Mouse (Mus musculus) kidney, embryonic 16.5 days (tissue): ENCODE results near the gene Ssbp3. TPM values are rescaled to one million over a fixed set of nuclear protein-coding genes. Genes with fewer than 3 reads are reported as not detected.

Experiments
- ATAC-seq: fragments of 200-750 bp; cut with Nextera tagmentation; 2 replicates; pipeline ENCODE4 v1.8.0; 2017; ENCODE audit warnings: moderate TSS enrichment; ENCODE audit not compliant: low FRiP score, low TSS enrichment
- H3K27ac ChIP-seq: fragments of 300-500 bp; sonication (generic); 2 replicates; pipeline ENCODE4 v1.5.1; 2014; ENCODE audit warnings: low read length
- H3K27me3 ChIP-seq: fragments of 300-500 bp; sonication (generic); 2 replicates; pipeline ENCODE4 v1.6.1; 2014; ENCODE audit warnings: low read length, control low read depth, mixed read lengths; ENCODE audit not compliant: insufficient read depth
- H3K36me3 ChIP-seq: fragments of 300-500 bp; sonication (generic); 2 replicates; pipeline ENCODE4 v1.6.1; 2014; ENCODE audit warnings: low read length, control low read depth, mixed read lengths; ENCODE audit not compliant: insufficient read depth
- H3K4me1 ChIP-seq: fragments of 300-500 bp; sonication (generic); 2 replicates; pipeline ENCODE4 v1.6.1; 2014; ENCODE audit warnings: low read length, control low read depth, mixed read lengths; ENCODE audit not compliant: insufficient read depth
- H3K4me2 ChIP-seq: fragments of 300-500 bp; sonication (generic); replicated peaks from 2 replicates; pipeline ENCODE4 v1.6.1; 2014; ENCODE audit warnings: low read depth, low read length
- H3K4me3 ChIP-seq: fragments of 300-500 bp; sonication (generic); 2 replicates; pipeline ENCODE4 v1.5.1; 2014; ENCODE audit warnings: mild to moderate bottlenecking, low read length
- H3K9ac ChIP-seq: fragments of 300-500 bp; sonication (generic); replicated peaks from 2 replicates; pipeline ENCODE4 v1.6.1; 2014; ENCODE audit warnings: low read length
- H3K9me3 ChIP-seq: fragments of 300-500 bp; sonication (generic); 2 replicates; pipeline ENCODE4 v1.6.1; 2016; ENCODE audit warnings: low read length, control low read depth
- WGBS: fragments of 180-500 bp; shearing (Covaris S2); extraction: QIAGEN DNeasy Blood & Tissue Kit; methylation state at CpG from one replicate; pipeline ENCODE4 v1.1.7; 2014; 5-methylcytosine and 5-hydroxymethylcytosine counted together
- polyA plus RNA-seq: library from polyadenylated mRNA; unstranded; fragments of >200 nt; fragmentation: Nextera tagmentation; extraction: Ambion mirVana; gene quantifications from 2 replicates; pipeline ENCODE4 v1.2.1, GENCODE M21; 2015

The Ssbp3 gene
- 66.4 and 79.4 TPM in 2 replicates for polyA plus RNA-seq

GRCm38 (mm10) chr4:106910201-106911172 is at the start of gene Ssbp3:
Gene Ssbp3, plus strand, starts transcription at chr4:106910701.
- Histone ChIP-seq H3K27me3 (no peaks in the 10 kb centered on the region), H3K9me3 (no peaks in the 10 kb centered on the region), H3K27ac (peak within 1 kb of the TSS; percentile 98), H3K4me2 (peak within 1 kb of the TSS; percentile 83), H3K36me3 (peaks cover 5% of the 10 kb centered on the region), H3K4me1 (peaks cover 59% of the 10 kb centered on the region), H3K9ac (peak within 1 kb of the TSS; percentile 94), H3K4me3 (peak within 1 kb of the TSS; percentile 86)
- WGBS: 0% methylated on average over 45 of the region's 51 CpGs
- peak; percentile 43 for ATAC-seq

GRCm38 (mm10) chr4:106861871-106862270 is 48.6 kb upstream of the Ssbp3 start:
- H3K9me3 ChIP-seq: no peaks in the 10 kb centered on the region
- WGBS: 49% methylated on average over 8 of the region's 8 CpGs
- H3K4me3 ChIP-seq: no peak overlapping the region
- no peaks in the 10 kb centered on the region for H3K27me3 ChIP-seq
- H3K27ac ChIP-seq: 0 out of 2 replicates have a peak overlapping the region, but pooled peaks have one; percentile 13
- H3K9ac ChIP-seq: no peak overlapping the region
- ATAC-seq: no peak
- no peaks in the 10 kb centered on the region for H3K36me3 ChIP-seq
- H3K4me2 ChIP-seq: no peak overlapping the region
- H3K4me1 ChIP-seq: peaks cover 58% of the 10 kb centered on the region

GRCm38 (mm10) chr4:106862317-106862716 is 48.2 kb upstream of the Ssbp3 start:
- no peak for ATAC-seq
- Histone ChIP-seq H3K4me1 (peaks cover 62% of the 10 kb centered on the region), H3K9me3 (no peaks in the 10 kb centered on the region), H3K4me2 (no peak overlapping the region), H3K27ac (peak overlapping the region; percentile 57), H3K9ac (peak overlapping the region; percentile 52), H3K4me3 (no peak overlapping the region), H3K36me3 (no peaks in the 10 kb centered on the region), H3K27me3 (no peaks in the 10 kb centered on the region)
- 28% methylated on average over 7 of the region's 7 CpGs for WGBS

- Histone ChIP-seq H3K9me3 (no peaks in the 10 kb centered on the region), H3K27ac (peak overlapping the region; percentile 57), H3K27me3 (no peaks in the 10 kb centered on the region), H3K9ac (peak overlapping the region; percentile 52; the same call in 1 of the 2 replicates), H3K4me2 (no peak overlapping the region), H3K36me3 (no peaks in the 10 kb centered on the region), H3K4me3 (no peak overlapping the region), H3K4me1 (peaks cover 62% of the 10 kb centered on the region)
- ATAC-seq: no peak
- 46% methylated on average over 3 of the region's 3 CpGs for WGBS
Observed at GRCm38 (mm10) chr4:106862767-106863370, 47.6 kb upstream of the Ssbp3 start.

GRCm38 (mm10) chr4:106865415-106866110 is 44.9 kb upstream of the Ssbp3 start:
- 7% methylated on average over 19 of the region's 19 CpGs for WGBS
- Histone ChIP-seq H3K27ac (peak overlapping the region; percentile 89), H3K9me3 (no peaks in the 10 kb centered on the region), H3K9ac (peak overlapping the region; percentile 49), H3K4me3 (no peak overlapping the region), H3K4me2 (no peak overlapping the region; the same call in 1 of the 2 replicates), H3K4me1 (peaks cover 53% of the 10 kb centered on the region), H3K27me3 (no peaks in the 10 kb centered on the region), H3K36me3 (no peaks in the 10 kb centered on the region)
- peak; percentile 13; the same call in 1 of the 2 replicates for ATAC-seq

- H3K36me3 ChIP-seq: no peaks in the 10 kb centered on the region
- H3K27me3 ChIP-seq: no peaks in the 10 kb centered on the region
- no peak overlapping the region for H3K4me2 ChIP-seq
- 59% methylated on average over 5 of the region's 5 CpGs for WGBS
- ATAC-seq: no peak
- H3K9me3 ChIP-seq: no peaks in the 10 kb centered on the region
- no peak overlapping the region for H3K9ac ChIP-seq
- no peak overlapping the region for H3K4me3 ChIP-seq
- peaks cover 48% of the 10 kb centered on the region for H3K4me1 ChIP-seq
- H3K27ac ChIP-seq: peak overlapping the region; percentile 70
Observed at GRCm38 (mm10) chr4:106866381-106866780, 44.1 kb upstream of the Ssbp3 start.

GRCm38 (mm10) chr4:106866845-106867244 is 43.7 kb upstream of the Ssbp3 start:
- no peaks in the 10 kb centered on the region for H3K27me3 ChIP-seq
- peak; percentile 82 for ATAC-seq
- H3K4me2 ChIP-seq: no peak overlapping the region
- WGBS: 14% methylated on average over 4 of the region's 7 CpGs
- no peak overlapping the region for H3K9ac ChIP-seq
- peaks cover 43% of the 10 kb centered on the region for H3K4me1 ChIP-seq
- no peaks in the 10 kb centered on the region for H3K36me3 ChIP-seq
- no peak overlapping the region for H3K4me3 ChIP-seq
- H3K27ac ChIP-seq: peak overlapping the region; percentile 70
- H3K9me3 ChIP-seq: no peaks in the 10 kb centered on the region

GRCm38 (mm10) chr4:106868737-106869438 is 41.6 kb upstream of the Ssbp3 start:
- H3K27me3 ChIP-seq: no peaks in the 10 kb centered on the region
- peaks cover 34% of the 10 kb centered on the region for H3K4me1 ChIP-seq
- H3K9me3 ChIP-seq: no peaks in the 10 kb centered on the region
- no peak overlapping the region for H3K4me2 ChIP-seq
- no peaks in the 10 kb centered on the region for H3K36me3 ChIP-seq
- ATAC-seq: no peak
- no peak overlapping the region for H3K9ac ChIP-seq
- no peak overlapping the region for H3K27ac ChIP-seq
- WGBS: 48% methylated on average over 12 of the region's 12 CpGs
- no peak overlapping the region for H3K4me3 ChIP-seq

- no peaks in the 10 kb centered on the region for H3K36me3 ChIP-seq
- H3K27ac ChIP-seq: no peak overlapping the region
- no peaks in the 10 kb centered on the region for H3K9me3 ChIP-seq
- ATAC-seq: no peak
- WGBS: 69% methylated on average over 3 of the region's 3 CpGs
- no peak overlapping the region for H3K4me2 ChIP-seq
- H3K4me3 ChIP-seq: no peak overlapping the region
- no peak overlapping the region for H3K9ac ChIP-seq
- H3K4me1 ChIP-seq: peaks cover 34% of the 10 kb centered on the region
- H3K27me3 ChIP-seq: no peaks in the 10 kb centered on the region
Observed at GRCm38 (mm10) chr4:106869539-106869951, 41.0 kb upstream of the Ssbp3 start.
